Mouse (Mus musculus): Measurements from ENCODE around the gene Nr4a3.

GRCm38 (mm10) chr4:48076693-48077471, 31.9 kb downstream of the Nr4a3 start:
- TF ChIP-seq TAL1 (IDR thresholded peaks at IDR 0.05; ENCODE audit: low read length): no peak
- TF ChIP-seq GATA1 (IDR thresholded peaks at IDR 0.05; ENCODE audit: low read length): no peak

All from erythroblast, embryonic 14.5 days (primary cell).